Mouse (Mus musculus) kidney, postnatal 10 days (tissue): ENCODE results near the gene Ltbp1.

ENCODE experiments used
- DNase-seq: peaks from one replicate; pipeline ENCODE4 v3.0.0; 2021; ENCODE audit warnings: mixed read lengths

The Ltbp1 gene

GRCm38 (mm10) chr17:75317106-75317505 is 311.7 kb downstream of the Ltbp1 start:
- no peak for DNase-seq

GRCm38 (mm10) chr17:75323229-75323628 is 317.9 kb downstream of the Ltbp1 start:
- DNase-seq = no peak

GRCm38 (mm10) chr17:75323766-75324165 is 318.4 kb downstream of the Ltbp1 start:
- no peak for DNase-seq

GRCm38 (mm10) chr17:75328102-75328639 is 322.8 kb downstream of the Ltbp1 start:
- no peak for DNase-seq

- no peak for DNase-seq
Observed at GRCm38 (mm10) chr17:75330366-75330765, 325.0 kb downstream of the Ltbp1 start.

- no peak for DNase-seq
Observed at GRCm38 (mm10) chr17:75331421-75331951, 326.1 kb downstream of the Ltbp1 start.

GRCm38 (mm10) chr17:75332289-75332688 is 326.9 kb downstream of the Ltbp1 start:
- no peak for DNase-seq

- DNase-seq = no peak
Observed at GRCm38 (mm10) chr17:75333011-75333410, 327.6 kb downstream of the Ltbp1 start.

- no peak for DNase-seq
Observed at GRCm38 (mm10) chr17:75333759-75334158, 328.4 kb downstream of the Ltbp1 start.

- no peak for DNase-seq
Observed at GRCm38 (mm10) chr17:75335649-75336048, 330.3 kb downstream of the Ltbp1 start.

- DNase-seq = no peak
Observed at GRCm38 (mm10) chr17:75341227-75341626, 335.9 kb downstream of the Ltbp1 start.

GRCm38 (mm10) chr17:75345116-75345515 is 339.7 kb downstream of the Ltbp1 start:
- DNase-seq = no peak

GRCm38 (mm10) chr17:75347414-75347813 is 342.0 kb downstream of the Ltbp1 start:
- DNase-seq = no peak

GRCm38 (mm10) chr17:75349109-75349508 is 343.7 kb downstream of the Ltbp1 start:
- no peak for DNase-seq

GRCm38 (mm10) chr17:75349602-75350001 is 344.2 kb downstream of the Ltbp1 start:
- DNase-seq = no peak

GRCm38 (mm10) chr17:75353323-75353722 is 348.0 kb downstream of the Ltbp1 start:
- no peak for DNase-seq

GRCm38 (mm10) chr17:75355431-75355830 is 350.1 kb downstream of the Ltbp1 start:
- no peak for DNase-seq

- DNase-seq = no peak
Observed at GRCm38 (mm10) chr17:75360111-75360510, 354.7 kb downstream of the Ltbp1 start.

GRCm38 (mm10) chr17:75366332-75366731 is 361.0 kb downstream of the Ltbp1 start:
- no peak for DNase-seq

- no peak for DNase-seq
Observed at GRCm38 (mm10) chr17:75367486-75368155, 362.3 kb downstream of the Ltbp1 start.

- DNase-seq = no peak
Observed at GRCm38 (mm10) chr17:75368580-75368979, 363.2 kb downstream of the Ltbp1 start.

GRCm38 (mm10) chr17:75369351-75369750 is 364.0 kb downstream of the Ltbp1 start:
- DNase-seq = peak; percentile 62

GRCm38 (mm10) chr17:75370120-75370519 is 364.8 kb downstream of the Ltbp1 start:
- DNase-seq = peak; percentile 34

- DNase-seq = no peak
Observed at GRCm38 (mm10) chr17:75371650-75372049, 366.3 kb downstream of the Ltbp1 start.

GRCm38 (mm10) chr17:75372371-75372770 is 367.0 kb downstream of the Ltbp1 start:
- DNase-seq = peak; percentile 78
